Mouse (Mus musculus): ENCODE data around the gene Gm49342. TPM values are rescaled to one million over a fixed set of nuclear protein-coding genes. Genes with fewer than 3 reads are reported as not detected.

The Gm49342 gene
- polyA plus RNA-seq, 1 experiment from 2014 or later, result not detected

DNA sequence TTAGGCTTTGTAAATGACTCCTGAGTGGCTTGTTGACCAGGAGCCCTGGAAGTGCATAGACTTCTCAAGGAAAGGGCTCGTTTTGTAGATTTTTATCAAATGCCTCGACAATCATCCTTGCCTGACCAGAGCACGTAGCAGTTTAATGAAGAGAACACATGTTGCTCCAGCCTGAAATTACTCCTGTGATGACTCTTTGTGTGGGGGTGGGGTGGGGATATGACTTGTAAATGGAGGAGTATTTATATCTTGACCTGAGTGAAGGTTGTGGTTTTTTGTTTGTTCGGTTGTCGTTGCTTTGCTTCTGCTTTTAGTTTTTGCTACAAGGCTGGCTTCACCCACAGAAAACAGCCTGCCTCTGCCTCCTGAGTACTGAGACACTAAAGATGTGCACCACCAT is 37.5 kb downstream of the Gm49342 start:
- H3K4me2 ChIP-seq, result no peak overlapping the region
- no peak for ATAC-seq (ENCODE audit: insufficient read depth)
- H3K4me3 ChIP-seq (replicated peaks), result no peak overlapping the region
- no peak overlapping the region for H3K27ac ChIP-seq (replicated peaks)
- H3K36me3 ChIP-seq (replicated peaks), result no peaks in the 10 kb centered on the region
- no peaks in the 10 kb centered on the region for H3K27me3 ChIP-seq
- H3K9ac ChIP-seq, result no peak overlapping the region
- H3K9me3 ChIP-seq (replicated peaks), result no peaks in the 10 kb centered on the region
- peaks cover 5% of the 10 kb centered on the region; the same call in 1 of the 2 replicates for H3K4me1 ChIP-seq (replicated peaks)
- WGBS (ENCODE audit: insufficient replicate concordance), result 24% methylated on average over 5 of the region's 5 CpGs

DNA sequence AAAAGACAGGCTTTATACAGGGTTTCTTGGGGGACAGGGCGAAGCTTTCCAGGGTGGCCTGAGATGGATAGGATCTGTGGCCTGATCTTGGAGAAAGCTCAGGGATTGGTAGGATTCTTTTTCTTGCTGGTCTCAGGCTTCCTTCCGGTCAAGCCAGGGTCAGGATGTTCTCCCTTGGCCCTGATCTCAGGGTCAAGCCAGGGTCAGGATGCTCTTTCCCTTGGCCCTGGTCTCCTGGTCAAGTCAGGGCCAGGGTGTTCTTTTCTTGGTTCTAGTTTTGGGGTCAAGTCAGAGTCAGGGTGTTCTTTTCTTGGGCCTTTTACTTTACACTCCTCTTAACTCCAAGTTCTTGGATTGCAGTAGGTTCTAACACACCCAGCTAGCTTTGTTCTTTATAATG is 43.4 kb downstream of the Gm49342 start:
- no peak for ATAC-seq (ENCODE audit: insufficient read depth)
- no peaks in the 10 kb centered on the region for H3K27me3 ChIP-seq
- H3K27ac ChIP-seq (replicated peaks), result no peak overlapping the region
- no peak overlapping the region for H3K9ac ChIP-seq
- 80% methylated on average over 2 of the region's 2 CpGs for WGBS (ENCODE audit: insufficient replicate concordance)
- H3K4me3 ChIP-seq (replicated peaks), result no peak overlapping the region
- H3K9me3 ChIP-seq (replicated peaks), result no peaks in the 10 kb centered on the region
- H3K4me1 ChIP-seq (replicated peaks), result no peaks in the 10 kb centered on the region
- no peak overlapping the region for H3K4me2 ChIP-seq
- no peaks in the 10 kb centered on the region for H3K36me3 ChIP-seq (replicated peaks)

DNA sequence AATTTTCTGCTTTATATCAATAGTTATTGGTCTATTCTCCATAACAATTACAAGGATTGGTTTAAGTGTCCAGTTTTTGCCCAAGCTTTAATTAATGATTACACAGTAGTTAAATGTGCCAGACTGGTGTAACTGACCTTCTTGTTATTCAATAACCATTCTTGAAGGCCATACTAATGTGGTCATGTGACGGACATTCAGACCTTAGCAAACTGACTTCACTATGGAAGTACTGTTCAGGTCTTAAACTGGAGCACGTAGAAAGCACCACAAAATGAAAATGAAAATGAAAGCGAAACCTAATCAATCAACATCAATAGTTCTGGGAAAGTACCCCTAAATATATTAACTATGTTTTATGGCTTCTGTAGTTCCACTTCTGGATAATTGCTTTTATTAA is 46.7 kb downstream of the Gm49342 start:
- no peak overlapping the region for H3K4me3 ChIP-seq (replicated peaks)
- no peak for ATAC-seq (ENCODE audit: insufficient read depth)
- 55% methylated on average over 3 of the region's 3 CpGs for WGBS (ENCODE audit: insufficient replicate concordance)
- H3K36me3 ChIP-seq (replicated peaks), result no peaks in the 10 kb centered on the region
- H3K4me1 ChIP-seq (replicated peaks), result no peaks in the 10 kb centered on the region
- H3K9ac ChIP-seq, result no peak overlapping the region
- H3K27ac ChIP-seq (replicated peaks), result no peak overlapping the region
- H3K4me2 ChIP-seq, result no peak overlapping the region
- H3K9me3 ChIP-seq (replicated peaks), result no peaks in the 10 kb centered on the region
- no peaks in the 10 kb centered on the region for H3K27me3 ChIP-seq

DNA sequence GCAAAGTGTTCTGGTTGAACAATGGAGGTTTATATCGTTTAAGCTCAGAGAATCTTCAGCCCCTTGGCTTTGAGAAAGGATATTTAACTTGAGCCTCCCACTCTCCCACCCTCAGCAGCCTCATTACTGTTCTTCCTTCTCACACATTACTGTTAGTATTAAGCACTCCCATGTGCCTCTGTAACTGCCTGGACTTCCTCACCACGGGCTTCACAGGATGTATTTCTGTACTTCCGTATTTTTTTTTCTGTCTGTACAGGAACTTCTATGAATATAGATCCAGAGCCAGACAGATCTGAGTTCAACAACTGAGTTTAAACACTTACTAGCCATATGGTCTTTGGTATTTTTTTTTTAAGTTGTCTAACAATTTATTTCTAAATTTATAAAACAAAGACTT is 52.8 kb downstream of the Gm49342 start:
- no peak for ATAC-seq (ENCODE audit: insufficient read depth)
- H3K27ac ChIP-seq (replicated peaks), result no peak overlapping the region
- 16% methylated on average over 3 of the region's 3 CpGs for WGBS (ENCODE audit: insufficient replicate concordance)

DNA sequence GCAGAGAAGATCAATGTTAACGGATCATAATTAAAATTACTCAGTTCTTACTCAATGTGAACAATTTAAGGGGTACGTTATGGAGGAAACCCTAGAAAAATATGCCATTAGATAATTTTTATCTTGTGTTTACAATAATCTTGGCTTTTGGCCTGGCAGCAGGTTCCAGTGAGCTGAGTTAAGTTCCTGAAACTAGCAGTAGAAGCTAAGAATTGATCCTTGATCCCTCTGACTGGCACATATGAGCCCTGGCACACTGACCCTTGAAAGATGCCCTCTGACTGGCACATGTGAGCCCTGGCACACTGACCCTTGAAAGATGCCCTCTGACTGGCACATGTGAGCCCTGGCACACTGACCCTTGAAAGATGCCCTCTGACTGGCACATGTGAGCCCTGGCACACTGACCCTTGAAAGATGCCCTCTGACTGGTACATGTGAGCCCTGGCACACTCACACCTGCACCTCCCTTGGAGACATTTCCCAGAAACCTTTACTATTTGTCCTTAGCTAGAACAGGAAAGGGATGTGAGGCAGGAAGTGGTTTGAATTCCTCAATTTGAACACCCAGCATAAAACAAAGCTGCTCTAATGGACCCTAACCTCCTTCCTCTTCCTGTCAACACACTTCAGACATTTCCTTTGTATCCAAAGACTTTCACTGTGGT is 53.8 kb downstream of the Gm49342 start:
- no peak for ATAC-seq (ENCODE audit: insufficient read depth)
- H3K4me3 ChIP-seq (replicated peaks), result no peak overlapping the region
- H3K27me3 ChIP-seq, result no peaks in the 10 kb centered on the region
- WGBS (ENCODE audit: insufficient replicate concordance), result 47% methylated on average over 2 of the region's 2 CpGs
- H3K4me1 ChIP-seq (replicated peaks), result no peaks in the 10 kb centered on the region
- no peak overlapping the region for H3K4me2 ChIP-seq
- no peak overlapping the region for H3K27ac ChIP-seq (replicated peaks)
- no peaks in the 10 kb centered on the region for H3K36me3 ChIP-seq (replicated peaks)
- H3K9me3 ChIP-seq (replicated peaks), result no peaks in the 10 kb centered on the region
- no peak overlapping the region for H3K9ac ChIP-seq

More for the DNA sequence above, 52.8 kb downstream of the Gm49342 start:
- Histone ChIP-seq H3K9ac (no peak overlapping the region), H3K36me3 (replicated peaks) (no peaks in the 10 kb centered on the region), H3K4me1 (replicated peaks) (no peaks in the 10 kb centered on the region), H3K27me3 (no peaks in the 10 kb centered on the region), H3K4me2 (no peak overlapping the region), H3K4me3 (replicated peaks) (no peak overlapping the region), H3K9me3 (replicated peaks) (no peaks in the 10 kb centered on the region)

DNA sequence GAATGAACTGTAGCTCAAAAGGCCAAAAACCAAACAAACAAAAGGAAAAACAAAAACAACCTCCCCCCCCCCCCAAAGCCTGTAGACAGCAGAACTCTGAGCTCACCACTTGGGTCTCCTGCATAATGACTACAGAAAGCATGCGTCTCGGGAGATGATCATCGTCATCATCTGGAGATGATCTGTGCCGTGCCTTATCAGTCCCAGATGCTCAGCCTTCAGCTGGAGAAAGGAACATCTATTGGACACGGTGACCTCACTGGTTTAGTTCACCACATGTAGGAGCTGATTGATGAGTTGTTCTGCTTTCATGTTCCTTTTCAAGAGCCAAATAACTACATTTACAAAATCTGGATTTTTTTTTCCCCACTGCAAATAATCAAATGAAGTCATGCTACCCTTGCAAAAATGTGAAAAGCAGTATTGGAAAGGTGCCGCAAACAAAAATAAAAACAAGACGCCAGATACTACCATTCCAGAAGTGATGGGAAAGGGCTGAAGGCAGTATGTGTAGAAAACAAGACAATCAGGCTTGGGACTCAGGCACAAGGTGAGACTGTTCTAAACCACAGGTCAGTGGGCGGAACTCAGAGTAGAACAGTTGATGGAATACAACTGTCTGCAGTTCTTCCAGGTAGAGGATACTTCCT is 63.0 kb downstream of the Gm49342 start, which contains the start of gene Rnase10:
Rnase10 (plus strand) TSS at position 600 of the 650 bp plus-strand sequence.
- Histone ChIP-seq H3K36me3 (replicated peaks) (no peaks in the 10 kb centered on the region), H3K9ac (no peak within 1 kb of the TSS), H3K4me1 (replicated peaks) (peaks cover 6% of the 10 kb centered on the region; the same call in 1 of the 2 replicates), H3K9me3 (replicated peaks) (no peaks in the 10 kb centered on the region), H3K27ac (replicated peaks) (0 out of 2 replicates have a peak within 1 kb of the TSS, but pooled peaks have one; percentile 16), H3K27me3 (no peaks in the 10 kb centered on the region), H3K4me2 (no peak within 1 kb of the TSS), H3K4me3 (replicated peaks) (no peak within 1 kb of the TSS)
- 63% methylated on average over 8 of the region's 8 CpGs for WGBS (ENCODE audit: insufficient replicate concordance)
- ATAC-seq (ENCODE audit: insufficient read depth), result no peak

DNA sequence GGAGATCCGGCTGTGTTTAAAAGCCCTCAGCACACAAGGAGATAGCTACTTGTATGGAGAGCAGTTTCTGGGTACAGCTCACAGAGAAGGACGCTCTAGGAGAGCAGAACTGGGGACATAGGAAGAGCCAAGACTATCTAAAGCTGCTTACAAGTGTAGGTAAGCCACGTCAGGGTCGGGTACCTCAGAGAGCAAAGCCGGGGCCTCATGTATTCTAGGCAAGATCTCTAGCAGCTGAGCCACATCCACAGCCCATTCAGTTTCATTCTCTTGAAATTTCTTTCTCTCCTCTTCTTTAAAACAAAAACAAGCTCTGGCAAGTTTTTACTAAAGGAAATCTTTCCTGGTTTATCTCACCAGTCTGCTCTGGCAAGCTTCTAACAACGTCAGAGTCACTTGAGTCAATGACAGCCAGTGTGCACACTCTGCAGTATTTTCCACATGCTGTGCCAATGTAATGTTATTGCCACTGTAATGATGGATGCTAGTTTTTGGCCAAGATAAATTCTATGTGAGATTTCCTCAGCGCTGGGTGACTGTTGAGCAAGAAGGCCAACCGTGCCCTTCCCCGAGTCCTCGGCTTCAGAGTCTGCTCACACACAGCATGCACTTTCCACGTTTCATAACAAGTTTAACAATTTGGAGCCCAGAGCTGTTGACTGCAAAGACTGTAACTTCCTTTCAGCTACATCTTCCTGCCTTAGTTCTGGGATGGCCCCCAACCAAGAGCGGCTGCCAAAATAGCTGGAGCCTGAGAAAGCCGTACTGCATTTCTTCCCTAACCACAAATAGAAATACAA is 63.8 kb downstream of the Gm49342 start:
- Histone ChIP-seq H3K27me3 (no peaks in the 10 kb centered on the region), H3K9ac (no peak overlapping the region), H3K27ac (replicated peaks) (0 out of 2 replicates have a peak overlapping the region, but pooled peaks have one; percentile 16), H3K4me3 (replicated peaks) (no peak overlapping the region), H3K4me1 (replicated peaks) (peaks cover 6% of the 10 kb centered on the region; the same call in 1 of the 2 replicates), H3K9me3 (replicated peaks) (no peaks in the 10 kb centered on the region), H3K4me2 (no peak overlapping the region), H3K36me3 (replicated peaks) (no peaks in the 10 kb centered on the region)
- WGBS (ENCODE audit: insufficient replicate concordance), result 53% methylated on average over 13 of the region's 13 CpGs
- no peak for ATAC-seq (ENCODE audit: insufficient read depth)

DNA sequence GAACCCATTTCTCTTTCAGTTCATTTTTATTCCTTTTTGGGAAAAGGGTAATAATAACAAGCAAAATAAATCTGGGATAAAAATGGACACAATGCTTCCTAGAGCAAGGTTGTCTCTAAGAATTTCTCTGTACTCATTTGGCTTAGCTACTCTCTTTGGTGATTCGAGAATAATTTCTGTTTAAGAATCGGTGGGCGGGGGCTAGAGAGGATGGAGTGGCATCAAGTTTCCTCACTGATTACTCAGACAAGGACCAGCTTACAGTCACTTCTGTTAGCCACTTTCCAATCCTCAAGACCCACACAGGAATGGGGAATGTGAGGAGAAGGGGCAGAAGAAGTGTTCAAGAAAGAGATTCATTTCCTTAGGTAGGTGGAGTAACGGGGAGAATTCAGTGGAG is 64.5 kb downstream of the Gm49342 start:
- ATAC-seq (ENCODE audit: insufficient read depth), result no peak
- H3K9me3 ChIP-seq (replicated peaks), result no peaks in the 10 kb centered on the region
- H3K27me3 ChIP-seq, result no peaks in the 10 kb centered on the region
- no peak overlapping the region for H3K4me3 ChIP-seq (replicated peaks)
- 65% methylated on average over 4 of the region's 4 CpGs for WGBS (ENCODE audit: insufficient replicate concordance)
- H3K4me2 ChIP-seq, result no peak overlapping the region
- no peak overlapping the region for H3K9ac ChIP-seq
- H3K4me1 ChIP-seq (replicated peaks), result peaks cover 6% of the 10 kb centered on the region; the same call in 1 of the 2 replicates
- no peaks in the 10 kb centered on the region for H3K36me3 ChIP-seq (replicated peaks)
- no peak overlapping the region for H3K27ac ChIP-seq (replicated peaks)

DNA sequence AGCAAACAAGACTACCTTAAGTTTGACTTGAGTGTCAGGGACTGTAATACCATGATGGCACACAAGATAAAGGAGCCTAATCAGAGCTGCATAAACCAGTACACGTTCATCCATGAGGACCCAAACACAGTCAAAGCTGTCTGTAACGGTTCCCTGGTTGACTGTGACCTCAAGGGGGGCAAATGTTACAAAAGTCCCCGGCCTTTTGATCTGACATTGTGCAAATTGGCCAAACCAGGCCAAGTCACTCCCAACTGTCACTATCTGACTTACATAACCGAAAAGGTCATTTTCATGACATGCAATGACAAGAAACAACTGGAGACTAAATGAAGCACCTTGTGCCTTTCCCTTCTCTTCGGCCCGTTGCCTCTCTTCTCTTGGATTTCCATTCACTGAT is 65.3 kb downstream of the Gm49342 start:
- Histone ChIP-seq H3K36me3 (replicated peaks) (no peaks in the 10 kb centered on the region), H3K27me3 (no peaks in the 10 kb centered on the region), H3K9me3 (replicated peaks) (no peaks in the 10 kb centered on the region), H3K4me2 (no peak overlapping the region), H3K9ac (no peak overlapping the region), H3K4me3 (replicated peaks) (no peak overlapping the region), H3K4me1 (replicated peaks) (peaks cover 6% of the 10 kb centered on the region; the same call in 1 of the 2 replicates), H3K27ac (replicated peaks) (no peak overlapping the region)
- no peak for ATAC-seq (ENCODE audit: insufficient read depth)
- 63% methylated on average over 6 of the region's 6 CpGs for WGBS (ENCODE audit: insufficient replicate concordance)

Measured in liver, embryonic 15.5 days (tissue).